Mouse (Mus musculus) liver, embryonic 16.5 days (tissue): ENCODE results near the gene Lrrc8d. TPM values are rescaled to one million over a fixed set of nuclear protein-coding genes. Genes with fewer than 3 reads are reported as not detected.

ENCODE experiments used
- ATAC-seq: fragments of 200-750 bp; cut with Nextera tagmentation; 2 replicates; pipeline ENCODE4 v1.8.0; 2017; ENCODE audit warnings: low read depth, mild to moderate bottlenecking, moderate number of reproducible peaks, moderate library complexity
- H3K27ac ChIP-seq: fragments of 300-500 bp; sonication (generic); 2 replicates; pipeline ENCODE4 v1.5.1; 2014; ENCODE audit warnings: mild to moderate bottlenecking, low read length
- H3K27me3 ChIP-seq: fragments of 300-500 bp; sonication (generic); 2 replicates; pipeline ENCODE4 v1.6.1; 2014; ENCODE audit warnings: low read depth, low read length, mixed read lengths; ENCODE audit not compliant: control insufficient read depth, insufficient read depth
- H3K36me3 ChIP-seq: fragments of 300-500 bp; sonication (generic); 2 replicates; pipeline ENCODE4 v1.6.1; 2014; ENCODE audit warnings: mild to moderate bottlenecking; ENCODE audit not compliant: control insufficient read depth, insufficient read depth
- H3K4me1 ChIP-seq: fragments of 300-500 bp; sonication (generic); 2 replicates; pipeline ENCODE4 v1.6.1; 2014; ENCODE audit warnings: low read depth, low read length, mixed read lengths; ENCODE audit not compliant: control insufficient read depth
- H3K4me2 ChIP-seq: fragments of 300-500 bp; sonication (generic); 2 replicates; pipeline ENCODE4 v1.6.1; 2014; ENCODE audit warnings: low read depth, low read length, mixed read lengths
- H3K4me3 ChIP-seq: fragments of 300-500 bp; sonication (generic); 2 replicates; pipeline ENCODE4 v1.5.1; 2014; ENCODE audit warnings: low read depth, mild to moderate bottlenecking, low read length
- H3K9ac ChIP-seq: fragments of 300-500 bp; sonication (generic); 2 replicates; pipeline ENCODE4 v1.6.1; 2014; ENCODE audit warnings: low read depth, low read length
- H3K9me3 ChIP-seq: fragments of 300-500 bp; sonication (generic); replicated peaks from 2 replicates; pipeline ENCODE4 v1.6.1; 2016; ENCODE audit warnings: low read length; ENCODE audit not compliant: control insufficient read depth
- WGBS: fragments of 180-500 bp; shearing (Covaris S2); extraction: QIAGEN DNeasy Blood & Tissue Kit; methylation state at CpG from one replicate; pipeline ENCODE4 v1.1.7; 2014; ENCODE audit not compliant: insufficient replicate concordance; 5-methylcytosine and 5-hydroxymethylcytosine counted together
- polyA plus RNA-seq: library from polyadenylated mRNA; unstranded; fragments of >200 nt; fragmentation: Nextera tagmentation; extraction: Ambion mirVana; gene quantifications from 2 replicates; pipeline ENCODE4 v1.2.1, GENCODE M21; 2015

The Lrrc8d gene
- polyA plus RNA-seq, 1 experiment from 2014 or later: 8.0 TPM

DNA sequence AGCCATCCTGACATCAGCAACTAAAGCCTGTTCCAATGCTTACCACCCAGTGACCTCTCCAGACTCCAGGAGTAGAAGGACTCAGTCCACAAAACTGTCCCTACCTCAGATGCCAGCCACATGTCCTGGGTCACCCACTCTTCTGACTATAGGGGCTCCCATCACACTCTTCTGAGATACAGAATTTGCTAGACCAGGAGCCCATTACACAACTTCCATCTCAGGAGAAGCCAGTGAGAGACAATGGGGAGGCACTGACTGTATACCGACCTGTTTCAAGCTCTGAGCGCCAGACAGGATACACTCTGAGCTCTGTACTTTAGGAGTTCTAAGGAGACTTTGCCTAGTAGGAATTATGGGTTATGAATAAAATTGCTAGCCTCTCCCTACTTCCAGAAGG lies 30.7 kb upstream of the Lrrc8d start:
- Histone ChIP-seq H3K4me3 (no peak overlapping the region), H3K36me3 (no peaks in the 10 kb centered on the region), H3K9me3 (no peaks in the 10 kb centered on the region), H3K9ac (no peak overlapping the region), H3K4me2 (no peak overlapping the region), H3K4me1 (no peaks in the 10 kb centered on the region), H3K27ac (no peak overlapping the region), H3K27me3 (no peaks in the 10 kb centered on the region)
- no peak for ATAC-seq
- WGBS: 68% methylated on average over 2 of the region's 2 CpGs

DNA sequence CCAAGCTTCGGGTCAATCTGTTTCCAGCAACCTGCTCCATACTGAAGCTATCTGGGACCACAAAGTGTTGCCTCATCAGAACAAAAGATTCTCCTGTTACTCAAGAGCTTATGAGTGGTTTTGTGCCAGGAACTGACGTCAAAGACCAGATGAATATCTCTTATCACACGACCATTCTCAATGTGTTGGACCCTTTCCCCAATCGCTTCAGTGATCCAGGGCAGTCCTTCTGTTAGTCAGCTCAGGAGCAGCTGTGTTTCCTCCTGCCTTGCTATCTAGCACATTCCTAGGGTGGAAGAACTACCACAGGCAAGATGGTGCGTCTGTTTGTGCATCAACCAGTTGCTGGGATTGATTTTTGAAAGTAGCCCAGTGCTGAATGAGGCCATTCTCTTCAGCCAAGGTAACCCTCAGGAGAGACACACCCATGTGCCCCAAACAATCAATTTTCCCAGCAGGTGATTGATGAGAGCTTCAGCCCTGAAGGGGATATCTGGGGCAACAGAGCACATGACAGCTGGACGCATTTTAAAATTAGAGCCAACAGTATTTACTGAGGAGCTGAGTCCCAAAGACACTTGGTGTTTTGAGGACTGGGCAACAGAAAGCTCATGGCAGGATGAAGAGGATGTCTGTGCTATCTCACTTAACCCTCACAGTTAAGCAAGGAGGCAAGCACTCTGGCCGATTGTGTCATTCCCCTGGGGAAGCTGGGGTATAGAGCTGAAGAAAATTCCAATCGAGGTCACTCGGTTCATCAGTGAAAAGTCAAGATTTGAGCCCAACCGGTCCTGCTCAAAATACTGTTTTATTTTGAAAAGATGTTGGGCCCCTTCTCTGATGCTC lies 30.0 kb upstream of the Lrrc8d start:
- H3K4me1 ChIP-seq: no peaks in the 10 kb centered on the region
- H3K4me2 ChIP-seq: no peak overlapping the region
- H3K27me3 ChIP-seq: no peaks in the 10 kb centered on the region
- no peak for ATAC-seq
- no peaks in the 10 kb centered on the region for H3K36me3 ChIP-seq
- no peak overlapping the region for H3K4me3 ChIP-seq
- no peaks in the 10 kb centered on the region for H3K9me3 ChIP-seq
- no peak overlapping the region for H3K27ac ChIP-seq
- 44% methylated on average over 10 of the region's 10 CpGs for WGBS
- no peak overlapping the region for H3K9ac ChIP-seq

GRCm38 (mm10) chr5:105672332-105672731 lies 27.4 kb upstream of the Lrrc8d start:
- Histone ChIP-seq H3K36me3 (no peaks in the 10 kb centered on the region), H3K9ac (no peak overlapping the region), H3K4me2 (no peak overlapping the region), H3K27ac (no peak overlapping the region), H3K9me3 (no peaks in the 10 kb centered on the region), H3K4me1 (no peaks in the 10 kb centered on the region), H3K27me3 (no peaks in the 10 kb centered on the region), H3K4me3 (no peak overlapping the region)
- 46% methylated on average over 4 of the region's 4 CpGs for WGBS
- ATAC-seq: no peak

DNA sequence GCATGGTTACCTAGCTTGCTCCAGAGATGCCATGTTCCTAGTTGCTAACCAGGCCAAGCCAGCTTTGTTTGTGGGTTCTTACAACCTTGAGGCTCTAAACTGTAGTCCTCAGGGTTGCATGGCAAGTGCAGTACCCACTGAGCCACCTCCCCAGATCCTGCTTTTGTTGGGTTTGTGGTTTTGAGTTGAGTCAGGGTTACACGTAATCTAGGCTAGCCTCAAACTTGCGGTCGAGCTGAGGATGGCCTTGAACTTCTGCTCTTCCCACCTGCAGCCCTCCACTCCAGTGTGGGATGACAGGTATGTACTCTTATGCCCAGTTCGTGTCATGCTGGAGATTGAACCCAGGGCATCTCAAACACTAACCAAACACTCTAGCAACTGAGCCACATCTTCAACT lies 24.3 kb upstream of the Lrrc8d start:
- Histone ChIP-seq H3K9ac (no peak overlapping the region), H3K27me3 (no peaks in the 10 kb centered on the region), H3K27ac (no peak overlapping the region), H3K4me1 (no peaks in the 10 kb centered on the region; the same call in none of the 2 replicates), H3K9me3 (no peaks in the 10 kb centered on the region), H3K36me3 (no peaks in the 10 kb centered on the region), H3K4me2 (no peak overlapping the region), H3K4me3 (no peak overlapping the region)
- no peak for ATAC-seq
- WGBS: 50% methylated on average over 4 of the region's 4 CpGs

- no peak for ATAC-seq
- Histone ChIP-seq H3K36me3 (no peaks in the 10 kb centered on the region), H3K27ac (no peak overlapping the region), H3K4me3 (no peak overlapping the region), H3K4me2 (no peak overlapping the region), H3K9ac (no peak overlapping the region), H3K9me3 (no peaks in the 10 kb centered on the region), H3K4me1 (no peaks in the 10 kb centered on the region; the same call in none of the 2 replicates), H3K27me3 (no peaks in the 10 kb centered on the region)
- 61% methylated on average over 2 of the region's 2 CpGs for WGBS
These were observed 22.7 kb upstream of the Lrrc8d start for GRCm38 (mm10) chr5:105677071-105677470.

DNA sequence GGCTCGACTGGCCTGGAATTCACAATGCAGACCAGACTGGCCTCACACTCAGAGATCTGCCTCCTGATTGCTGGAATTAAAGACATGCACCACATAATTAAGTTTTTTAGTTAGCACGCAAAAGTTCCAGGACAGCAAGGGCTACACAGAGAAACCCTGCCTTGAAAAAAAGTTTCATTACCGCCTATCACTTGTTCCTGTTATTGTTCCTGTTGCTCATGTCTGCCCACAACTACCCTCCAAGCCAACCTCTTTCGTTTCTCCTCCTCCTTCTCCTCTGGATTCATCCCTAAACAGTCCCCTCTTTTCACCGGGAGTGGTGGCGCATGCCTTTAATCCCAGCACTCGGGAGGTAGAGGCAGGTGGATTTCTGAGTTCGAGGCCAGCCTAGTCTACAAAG lies 21.5 kb upstream of the Lrrc8d start:
- Histone ChIP-seq H3K4me2 (no peak overlapping the region), H3K36me3 (no peaks in the 10 kb centered on the region), H3K27ac (no peak overlapping the region), H3K9ac (no peak overlapping the region), H3K4me1 (no peaks in the 10 kb centered on the region; the same call in none of the 2 replicates), H3K27me3 (no peaks in the 10 kb centered on the region), H3K4me3 (no peak overlapping the region), H3K9me3 (no peaks in the 10 kb centered on the region)
- 67% methylated on average over 8 of the region's 8 CpGs for WGBS
- no peak for ATAC-seq

GRCm38 (mm10) chr5:105679261-105679660 lies 20.5 kb upstream of the Lrrc8d start:
- WGBS: 35% methylated on average over 4 of the region's 4 CpGs
- no peak overlapping the region for H3K4me3 ChIP-seq

GRCm38 (mm10) chr5:105679921-105680843 lies 19.6 kb upstream of the Lrrc8d start:
- H3K9me3 ChIP-seq: no peaks in the 10 kb centered on the region
- WGBS: 56% methylated on average over 9 of the region's 9 CpGs
- no peak overlapping the region for H3K4me2 ChIP-seq

More at GRCm38 (mm10) chr5:105679261-105679660, 20.5 kb upstream of the Lrrc8d start:
- H3K27me3 ChIP-seq: no peaks in the 10 kb centered on the region
- H3K36me3 ChIP-seq: no peaks in the 10 kb centered on the region
- no peak overlapping the region for H3K4me2 ChIP-seq
- H3K4me1 ChIP-seq: no peaks in the 10 kb centered on the region; the same call in none of the 2 replicates
- H3K27ac ChIP-seq: no peak overlapping the region
- no peak for ATAC-seq
- no peak overlapping the region for H3K9ac ChIP-seq
- no peaks in the 10 kb centered on the region for H3K9me3 ChIP-seq

More at GRCm38 (mm10) chr5:105679921-105680843, 19.6 kb upstream of the Lrrc8d start:
- H3K4me3 ChIP-seq: no peak overlapping the region
- H3K27ac ChIP-seq: no peak overlapping the region
- H3K36me3 ChIP-seq: no peaks in the 10 kb centered on the region
- H3K4me1 ChIP-seq: no peaks in the 10 kb centered on the region; the same call in none of the 2 replicates
- no peak overlapping the region for H3K9ac ChIP-seq
- H3K27me3 ChIP-seq: no peaks in the 10 kb centered on the region
- no peak for ATAC-seq
